Comparison of ENCODE assay signal across 10 mouse cellular contexts in the genomic region with DNA sequence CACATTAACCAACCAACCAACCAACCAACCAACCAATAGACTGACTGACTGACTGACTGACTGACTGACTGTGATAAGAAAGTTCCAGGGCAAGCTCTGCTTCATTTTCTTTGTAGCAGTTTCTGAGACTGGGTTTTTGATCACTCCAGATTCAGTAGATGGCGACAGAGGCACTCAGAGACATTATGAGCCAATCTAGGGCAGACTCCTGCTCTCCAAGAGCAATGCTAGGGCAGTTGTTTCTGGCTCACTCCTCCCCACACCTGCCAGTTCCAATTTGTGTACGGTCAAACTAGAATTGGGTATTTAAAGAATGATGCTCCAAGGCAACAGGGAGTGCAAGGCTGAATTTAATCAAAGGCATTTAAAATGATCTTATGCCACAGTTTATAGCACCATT. TPM values are rescaled to one million over a fixed set of nuclear protein-coding genes. Genes with fewer than 3 reads are reported as not detected.
DNase-seq lines count a peak whose midpoint lies in the region; ATAC-seq and TF ChIP-seq lines count a peak whose summit lies in the region.
"Had no signal": no experiment of that assay in that cellular context is flagged by ENCODE, and none has a peak within 500 bp of the region (broad histone marks: within the 10 kb centered on the region; RNA-seq: fewer than 3 reads in every experiment).

No protein-coding gene starts in this region.

- no peaks in the 10 kb centered on the region for H3K27me3 ChIP-seq in forebrain, embryonic 14.5 days (replicated peaks; ENCODE audit: control insufficient read depth, insufficient read depth, low read length)
- no peaks in the 10 kb centered on the region for H3K27me3 ChIP-seq in forebrain, embryonic 16.5 days (replicated peaks; ENCODE audit: control insufficient read depth, insufficient read depth, low read length)
- no peaks in the 10 kb centered on the region for H3K27me3 ChIP-seq in stomach, postnatal 0 days (ENCODE audit: control insufficient read depth, insufficient read depth, low read length)
- H3K27me3 ChIP-seq: heart, embryonic 13.5 days had no signal

- no peaks in the 10 kb centered on the region for H3K4me1 ChIP-seq in forebrain, embryonic 14.5 days (ENCODE audit: control insufficient read depth, insufficient read depth, low read length)
- no peaks in the 10 kb centered on the region for H3K4me1 ChIP-seq in forebrain, embryonic 16.5 days (replicated peaks; ENCODE audit: control insufficient read depth, insufficient read depth, low read length)
- H3K4me1 ChIP-seq in stomach, postnatal 0 days (replicated peaks; ENCODE audit: control insufficient read depth, insufficient read depth), result no peaks in the 10 kb centered on the region
- H3K4me1 ChIP-seq: megakaryocyte, embryonic 14.5 days had no signal

- no peak for ATAC-seq in forebrain, embryonic 14.5 days
- ATAC-seq in forebrain, embryonic 16.5 days, result no peak
- ATAC-seq in stomach, postnatal 0 days (ENCODE audit: low FRiP score, low TSS enrichment), result no peak

- H3K27ac ChIP-seq in forebrain, embryonic 14.5 days (ENCODE audit: low read depth, low read length), result no peak overlapping the region
- H3K27ac ChIP-seq in forebrain, embryonic 16.5 days (ENCODE audit: low read length), result no peak overlapping the region
- no peak overlapping the region for H3K27ac ChIP-seq in stomach, postnatal 0 days (replicated peaks)
- H3K27ac ChIP-seq: heart, embryonic 13.5 days had no signal

- no peak overlapping the region for H3K4me2 ChIP-seq in forebrain, embryonic 14.5 days (ENCODE audit: low read length)
- no peak overlapping the region for H3K4me2 ChIP-seq in forebrain, embryonic 16.5 days (ENCODE audit: low read length)
- H3K4me2 ChIP-seq in stomach, postnatal 0 days (replicated peaks; ENCODE audit: low read depth), result no peak overlapping the region
- H3K4me2 ChIP-seq: heart, embryonic 13.5 days had no signal

- H3K4me3 ChIP-seq in forebrain, embryonic 14.5 days (ENCODE audit: low read depth, low read length), result no peak overlapping the region
- H3K4me3 ChIP-seq in forebrain, embryonic 16.5 days (replicated peaks; ENCODE audit: low read length), result no peak overlapping the region
- no peak overlapping the region for H3K4me3 ChIP-seq in stomach, postnatal 0 days (ENCODE audit: low read depth, low read length)
- H3K4me3 ChIP-seq: heart, embryonic 13.5 days; megakaryocyte, embryonic 14.5 days had no signal

- no peaks in the 10 kb centered on the region for H3K9me3 ChIP-seq in forebrain, embryonic 14.5 days (replicated peaks; ENCODE audit: control insufficient read depth, low read length)
- H3K9me3 ChIP-seq in forebrain, embryonic 16.5 days (ENCODE audit: control insufficient read depth, low read length), result no peaks in the 10 kb centered on the region
- no peaks in the 10 kb centered on the region for H3K9me3 ChIP-seq in stomach, postnatal 0 days (ENCODE audit: control insufficient read depth, low read length)
- H3K9me3 ChIP-seq: heart, embryonic 13.5 days; megakaryocyte, embryonic 14.5 days had no signal

- TF ChIP-seq EP300 in stomach, postnatal 0 days (optimal IDR thresholded peaks at IDR 0.05), result no peak

- H3K36me3 ChIP-seq in forebrain, embryonic 14.5 days (ENCODE audit: control insufficient read depth, insufficient read depth, low read length), result no peaks in the 10 kb centered on the region
- H3K36me3 ChIP-seq in forebrain, embryonic 16.5 days (ENCODE audit: control insufficient read depth, insufficient read depth), result no peaks in the 10 kb centered on the region
- no peaks in the 10 kb centered on the region for H3K36me3 ChIP-seq in stomach, postnatal 0 days (ENCODE audit: control insufficient read depth, insufficient read depth, low read length)
- H3K36me3 ChIP-seq: heart, embryonic 13.5 days had no signal

- 31% methylated on average over 2 of the region's 2 CpGs for WGBS in forebrain, embryonic 14.5 days
- WGBS in forebrain, embryonic 16.5 days, result 23% methylated on average over 2 of the region's 2 CpGs
- 14% methylated on average over 2 of the region's 2 CpGs for WGBS in stomach, postnatal 0 days

- no peak overlapping the region for H3K9ac ChIP-seq in forebrain, embryonic 14.5 days (ENCODE audit: low read length)
- no peak overlapping the region for H3K9ac ChIP-seq in forebrain, embryonic 16.5 days (replicated peaks; ENCODE audit: low read depth, low read length)
- H3K9ac ChIP-seq in stomach, postnatal 0 days (ENCODE audit: low read length), result no peak overlapping the region
- H3K9ac ChIP-seq: heart, embryonic 13.5 days had no signal

- peak; percentile 51 for DNase-seq in forebrain, embryonic 14.5 days (ENCODE audit: low spot score)
- DNase-seq in right cerebral cortex, adult 18-20 months, result peak; percentile 32
- no peak for DNase-seq in right cerebral cortex, postnatal 25 days
- DNase-seq in embryo, embryonic 10.5 days (ENCODE audit: low spot score), result peak; percentile 54
- DNase-seq in layer of hippocampus, adult 9-11 months, result peak; percentile 54
- DNase-seq in stomach, postnatal 0 days (ENCODE audit: low spot score), result peak; percentile 34
- DNase-seq in spleen, adult 12 weeks (ENCODE audit: low spot score), result no peak

- TF ChIP-seq CTCF in stomach, postnatal 0 days (IDR thresholded peaks at IDR 0.05; ENCODE audit: low read depth), result peak; percentile 78

RNA-seq across cellular contexts. Expression of gene Adipoq, which starts 5.1 kb away (rescaled TPM):
- not detected in 2 replicates for polyA plus RNA-seq in forebrain, embryonic 14.5 days (2014; fragmentation: Nextera tagmentation; extraction: Ambion mirVana)
- not detected in 2 replicates for polyA plus RNA-seq in forebrain, embryonic 16.5 days (2015; fragmentation: Nextera tagmentation; extraction: Ambion mirVana)
- not detected in 2 replicates for polyA plus RNA-seq in stomach, postnatal 0 days (2015; fragmentation: Nextera tagmentation; extraction: Ambion mirVana)

RNA-seq across cellular contexts. Expression of gene Rfc4, which starts 23.9 kb away (rescaled TPM):
- 82.7 and 110 TPM in 2 replicates for polyA plus RNA-seq in forebrain, embryonic 14.5 days (2014; fragmentation: Nextera tagmentation; extraction: Ambion mirVana)
- polyA plus RNA-seq in forebrain, embryonic 16.5 days (2015; fragmentation: Nextera tagmentation; extraction: Ambion mirVana), result 67.2 and 79.4 TPM in 2 replicates
- polyA plus RNA-seq in stomach, postnatal 0 days (2015; fragmentation: Nextera tagmentation; extraction: Ambion mirVana), result 35.9 and 38.0 TPM in 2 replicates

RNA-seq across cellular contexts. Expression of gene Eif4a2, which starts 44.2 kb away (rescaled TPM):
- polyA plus RNA-seq in forebrain, embryonic 14.5 days (2014; fragmentation: Nextera tagmentation; extraction: Ambion mirVana), result 340 and 434 TPM in 2 replicates
- polyA plus RNA-seq in forebrain, embryonic 16.5 days (2015; fragmentation: Nextera tagmentation; extraction: Ambion mirVana), result 378 and 390 TPM in 2 replicates
- polyA plus RNA-seq in stomach, postnatal 0 days (2015; fragmentation: Nextera tagmentation; extraction: Ambion mirVana), result 99.0 and 107 TPM in 2 replicates

Comparison
In these comparisons a context has a peak if more than half of its experiments do, and no peak if none do; other contexts are left out.
1. DNase-seq: peak in forebrain, embryonic 14.5 days (single experiment), right cerebral cortex, adult 18-20 months (single experiment), embryo, embryonic 10.5 days (single experiment), layer of hippocampus, adult 9-11 months (single experiment) and stomach, postnatal 0 days (single experiment); none in right cerebral cortex, postnatal 25 days (single experiment) and spleen, adult 12 weeks (single experiment).